Mouse (Mus musculus) neural tube, embryonic 11.5 days (tissue): ENCODE measurements around the gene Zxdc. TPM values are rescaled to one million over a fixed set of nuclear protein-coding genes. Genes with fewer than 3 reads are reported as not detected.
A peak's percentile ranks its signal among the peaks of the same experiment; 100 is the strongest.

Experiments used
- ATAC-seq: fragments of 200-750 bp; cut with Nextera tagmentation; 2 replicates; pipeline ENCODE4 v1.8.0; 2017; ENCODE audit warnings: moderate number of reproducible peaks, mild to moderate bottlenecking, moderate TSS enrichment, moderate library complexity; ENCODE audit not compliant: insufficient read depth, low FRiP score, low TSS enrichment
- DNase-seq: peaks from one replicate; pipeline ENCODE4 v3.0.0-alpha.2; 2015; ENCODE audit warnings: low spot score
- H3K27ac ChIP-seq: fragments of 300-500 bp; sonication (generic); 2 replicates; pipeline ENCODE4 v1.5.1; 2014; ENCODE audit warnings: low read depth, mild to moderate bottlenecking, low read length
- H3K27me3 ChIP-seq: fragments of 300-500 bp; sonication (generic); 2 replicates; pipeline ENCODE4 v1.6.1; 2014; ENCODE audit warnings: mild to moderate bottlenecking, low read length, mixed read lengths; ENCODE audit not compliant: control insufficient read depth, insufficient read depth
- H3K36me3 ChIP-seq: fragments of 300-500 bp; sonication (generic); 2 replicates; pipeline ENCODE4 v1.6.1; 2014; ENCODE audit warnings: mild to moderate bottlenecking, low read length, moderate library complexity, mixed read lengths; ENCODE audit not compliant: control insufficient read depth, insufficient read depth
- H3K4me1 ChIP-seq: fragments of 300-500 bp; sonication (generic); 2 replicates; pipeline ENCODE4 v1.6.1; 2014; ENCODE audit warnings: low read length, mixed read lengths; ENCODE audit not compliant: control insufficient read depth, insufficient read depth
- H3K4me2 ChIP-seq: fragments of 300-500 bp; sonication (generic); 2 replicates; pipeline ENCODE4 v1.6.1; 2014; ENCODE audit warnings: low read depth, mild to moderate bottlenecking, moderate library complexity
- H3K4me3 ChIP-seq: fragments of 300-500 bp; sonication (generic); 2 replicates; pipeline ENCODE4 v1.5.1; 2014; ENCODE audit warnings: low read depth, low read length
- H3K9ac ChIP-seq: fragments of 300-500 bp; sonication (generic); 2 replicates; pipeline ENCODE4 v1.6.1; 2014; ENCODE audit warnings: mild to moderate bottlenecking, low read length
- H3K9me3 ChIP-seq: fragments of 300-500 bp; sonication (generic); 2 replicates; pipeline ENCODE4 v1.6.1; 2016; ENCODE audit warnings: low read length; ENCODE audit not compliant: control insufficient read depth
- WGBS: fragments of 180-500 bp; shearing (Covaris S2); extraction: QIAGEN DNeasy Blood & Tissue Kit; methylation state at CpG from one replicate; pipeline ENCODE4 v1.1.7; 2014; 5-methylcytosine and 5-hydroxymethylcytosine counted together
- polyA plus RNA-seq: library from polyadenylated mRNA; unstranded; fragments of >200 nt; fragmentation: Nextera tagmentation; extraction: Ambion mirVana; gene quantifications from 2 replicates; pipeline ENCODE4 v1.2.1, GENCODE M21; 2014

Gene Zxdc
- polyA plus RNA-seq, 1 experiment from 2014 or later, result 15.1 TPM

DNA sequence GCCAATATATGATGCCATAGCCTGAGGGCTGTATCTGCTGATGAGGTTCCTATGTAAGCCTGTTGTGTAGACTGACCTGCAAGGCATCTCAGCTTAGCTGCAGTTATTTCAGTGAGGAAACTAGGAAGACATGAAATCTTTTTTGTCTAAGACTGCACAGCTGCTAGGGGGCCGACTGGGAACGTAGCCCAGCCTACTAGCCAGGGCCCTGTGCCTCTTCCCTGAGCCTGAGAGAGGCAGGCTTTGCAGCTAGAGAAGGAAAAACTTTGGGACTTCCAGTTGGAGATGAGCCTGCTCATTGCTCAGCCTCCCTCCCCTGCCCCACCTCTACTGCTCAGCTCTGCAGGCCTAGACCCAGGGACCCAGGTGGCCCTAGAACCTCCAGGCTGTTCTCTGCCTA lies 62.2 kb downstream of the Zxdc start:
- Histone ChIP-seq H3K36me3 (no peaks in the 10 kb centered on the region), H3K4me3 (no peak overlapping the region), H3K9ac (no peak overlapping the region), H3K27me3 (no peaks in the 10 kb centered on the region), H3K4me2 (no peak overlapping the region), H3K4me1 (0 out of 2 replicates have a peak, but pooled peaks cover 3% of the 10 kb centered on the region), H3K9me3 (no peaks in the 10 kb centered on the region), H3K27ac (no peak overlapping the region)
- no peak for ATAC-seq
- WGBS, result 76% methylated on average over 2 of the region's 2 CpGs
- DNase-seq, result no peak

DNA sequence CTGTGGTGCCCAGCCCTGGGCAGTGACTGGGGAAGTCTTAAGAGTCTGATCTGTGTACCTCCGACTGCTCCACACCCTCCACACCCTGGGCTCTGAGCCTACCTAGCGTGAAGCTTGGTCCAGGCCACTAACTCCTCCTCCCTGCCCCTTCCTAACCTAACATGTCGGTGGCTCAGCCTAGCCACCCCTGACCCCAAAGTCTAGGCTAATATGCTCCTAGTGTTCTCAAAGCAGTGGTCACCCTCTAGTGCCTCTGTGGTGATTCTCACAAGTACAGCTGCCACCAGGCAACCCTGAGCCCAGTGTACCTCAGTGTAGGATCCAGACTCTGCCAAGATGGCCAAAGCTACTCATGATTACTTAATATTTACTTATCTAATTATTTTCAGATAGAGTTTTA lies 65.4 kb downstream of the Zxdc start:
- no peaks in the 10 kb centered on the region for H3K27me3 ChIP-seq
- H3K36me3 ChIP-seq, result no peaks in the 10 kb centered on the region
- ATAC-seq (0 out of 2 replicates have a peak, but pooled peaks have one; percentile 31), DNase-seq (no peak)
- no peak overlapping the region for H3K4me2 ChIP-seq
- H3K4me1 ChIP-seq, result no peaks in the 10 kb centered on the region
- H3K9me3 ChIP-seq, result no peaks in the 10 kb centered on the region
- WGBS, result 61% methylated on average over 3 of the region's 3 CpGs
- no peak overlapping the region for H3K9ac ChIP-seq
- no peak overlapping the region for H3K4me3 ChIP-seq
- no peak overlapping the region for H3K27ac ChIP-seq

DNA sequence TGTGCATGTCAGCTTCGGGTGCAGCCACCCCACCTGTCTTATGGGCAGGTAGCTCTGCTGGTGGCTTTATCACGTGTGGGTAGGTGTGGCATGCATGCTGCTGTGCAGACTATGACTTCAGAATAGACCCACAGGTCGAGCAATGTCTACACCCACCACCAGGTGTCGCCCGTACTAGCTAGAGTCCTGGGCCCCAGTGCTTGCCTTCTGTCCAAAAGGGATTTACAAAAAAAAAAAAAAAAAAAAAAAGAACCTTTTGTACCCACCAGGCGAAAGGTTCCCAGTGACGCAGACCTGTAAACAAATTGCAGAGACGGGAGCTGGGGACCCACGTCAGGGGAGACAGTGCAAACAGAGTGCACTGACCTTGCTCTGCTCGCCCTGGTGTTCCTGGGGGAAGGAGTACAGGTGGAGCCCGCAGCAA lies 65.9 kb downstream of the Zxdc start:
- Histone ChIP-seq H3K4me3 (no peak overlapping the region), H3K27ac (no peak overlapping the region), H3K27me3 (no peaks in the 10 kb centered on the region), H3K9me3 (no peaks in the 10 kb centered on the region), H3K4me1 (no peaks in the 10 kb centered on the region), H3K4me2 (no peak overlapping the region), H3K36me3 (no peaks in the 10 kb centered on the region), H3K9ac (no peak overlapping the region)
- ATAC-seq, result peak; percentile 69
- peak; percentile 82 for DNase-seq
- 12% methylated on average over 11 of the region's 11 CpGs for WGBS

DNA sequence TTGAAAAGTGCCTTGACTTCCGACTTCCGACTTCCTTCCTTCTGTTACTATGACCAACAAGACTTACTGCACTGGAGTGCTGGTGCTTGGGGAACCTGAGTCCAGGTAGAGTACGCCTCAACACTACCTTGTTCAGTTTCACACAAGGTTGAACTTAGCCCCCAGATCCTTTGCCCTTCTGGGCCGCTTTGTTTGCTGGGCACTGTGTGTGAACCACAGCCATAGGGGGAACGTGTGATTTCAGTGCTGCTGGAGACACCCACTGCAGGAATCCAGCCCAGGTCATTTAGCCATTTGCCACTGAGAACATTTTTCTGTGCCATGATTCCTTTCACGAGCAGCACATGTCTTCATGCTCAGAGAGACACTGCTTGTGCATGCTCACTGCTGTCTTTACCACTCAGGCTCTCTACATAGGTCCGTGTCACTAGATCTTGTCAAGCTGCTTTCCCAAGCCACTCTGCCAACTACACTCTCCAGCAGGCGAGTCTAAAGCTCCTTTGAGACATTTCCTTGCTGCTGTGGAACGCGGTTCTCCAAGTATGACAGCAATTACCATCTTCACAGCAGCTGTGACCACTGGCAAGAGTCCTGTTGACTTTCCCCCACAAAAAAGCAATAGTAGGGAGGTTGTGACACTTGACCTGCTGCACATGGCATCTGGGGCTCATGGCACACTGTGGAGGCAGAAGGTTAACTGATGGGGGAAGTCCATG lies 67.1 kb downstream of the Zxdc start:
- Histone ChIP-seq H3K27me3 (no peaks in the 10 kb centered on the region), H3K4me3 (no peak overlapping the region), H3K9ac (no peak overlapping the region), H3K36me3 (no peaks in the 10 kb centered on the region), H3K27ac (no peak overlapping the region), H3K9me3 (no peaks in the 10 kb centered on the region), H3K4me2 (no peak overlapping the region), H3K4me1 (no peaks in the 10 kb centered on the region)
- ATAC-seq, result no peak
- no peak for DNase-seq
- WGBS, result 84% methylated on average over 10 of the region's 10 CpGs

DNA sequence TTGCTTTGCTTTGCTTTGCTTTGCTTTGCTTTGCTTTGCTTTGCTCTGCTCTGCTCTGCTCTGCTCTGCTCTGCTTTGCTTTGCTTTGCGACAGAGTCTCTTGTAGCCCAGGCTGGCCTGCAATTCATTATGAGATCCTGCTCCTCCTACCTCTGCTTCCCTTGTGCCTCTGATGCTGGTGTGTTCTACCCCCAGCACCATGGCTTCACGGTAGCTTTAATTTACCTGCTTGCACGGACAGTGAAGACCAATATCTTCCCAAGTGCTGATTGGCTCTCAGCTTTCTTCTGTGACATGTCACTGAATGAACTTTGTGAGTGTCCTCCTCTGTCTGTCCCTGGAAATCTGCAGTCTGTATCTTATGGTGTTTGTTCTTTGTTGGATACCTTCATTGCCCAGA lies 67.7 kb downstream of the Zxdc start:
- no peaks in the 10 kb centered on the region for H3K9me3 ChIP-seq
- 93% methylated on average over 3 of the region's 3 CpGs for WGBS
- no peak for ATAC-seq

DNA sequence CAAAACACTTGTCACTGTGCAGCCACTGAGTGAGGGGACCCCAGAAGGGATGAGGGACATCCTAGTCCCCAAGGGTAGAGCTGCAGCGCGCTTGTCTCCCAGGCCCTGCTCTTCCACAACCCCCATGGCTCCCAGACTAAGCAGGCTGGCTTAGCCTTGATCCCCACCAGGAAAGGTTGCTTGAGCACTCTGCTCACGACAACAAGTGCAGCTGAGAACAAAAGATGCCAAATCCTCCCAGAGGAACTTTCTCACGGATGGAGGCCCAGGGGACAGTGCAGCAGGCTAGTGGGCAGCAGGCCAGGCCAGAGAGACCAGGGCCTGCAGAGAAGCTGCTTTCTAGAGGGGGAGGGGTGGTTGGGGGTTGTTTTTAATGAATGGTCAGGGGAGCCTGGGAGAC lies 77.6 kb downstream of the Zxdc start:
- H3K27ac ChIP-seq, result no peak overlapping the region
- H3K4me3 ChIP-seq, result no peak overlapping the region
- H3K9me3 ChIP-seq, result no peaks in the 10 kb centered on the region
- H3K27me3 ChIP-seq, result no peaks in the 10 kb centered on the region
- H3K4me2 ChIP-seq, result no peak overlapping the region
- no peaks in the 10 kb centered on the region for H3K36me3 ChIP-seq
- no peak overlapping the region for H3K9ac ChIP-seq
- ATAC-seq (no peak), DNase-seq (no peak)
- no peaks in the 10 kb centered on the region for H3K4me1 ChIP-seq
- 52% methylated on average over 4 of the region's 4 CpGs for WGBS

More for the DNA sequence above, 67.7 kb downstream of the Zxdc start:
- Histone ChIP-seq H3K9ac (no peak overlapping the region), H3K4me2 (no peak overlapping the region), H3K27ac (no peak overlapping the region), H3K27me3 (no peaks in the 10 kb centered on the region), H3K4me3 (no peak overlapping the region), H3K36me3 (no peaks in the 10 kb centered on the region), H3K4me1 (no peaks in the 10 kb centered on the region)
- DNase-seq, result no peak

DNA sequence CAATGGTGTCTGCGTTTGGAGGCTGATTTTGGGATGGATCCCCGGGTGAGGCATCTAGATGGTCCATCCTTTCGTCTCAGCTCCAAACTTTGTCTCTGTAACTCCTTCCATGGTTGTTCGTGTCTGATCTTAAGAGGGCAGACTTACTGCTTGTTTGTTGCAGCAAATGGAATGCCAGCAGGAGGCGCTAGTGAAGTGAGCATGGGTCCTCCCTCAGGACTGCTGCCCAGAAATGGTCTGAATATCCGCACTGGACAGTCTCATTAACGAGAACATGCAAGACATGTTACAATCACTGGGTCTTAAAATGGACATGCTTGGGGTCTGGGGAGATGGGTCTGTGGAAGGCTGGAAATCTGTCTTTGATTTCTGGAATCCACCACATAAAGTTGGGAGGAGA lies 80.9 kb downstream of the Zxdc start:
- H3K9ac ChIP-seq, result no peak overlapping the region
- H3K9me3 ChIP-seq, result no peaks in the 10 kb centered on the region
- no peaks in the 10 kb centered on the region for H3K27me3 ChIP-seq
- DNase-seq, result peak; percentile 70
- no peak overlapping the region for H3K27ac ChIP-seq
- no peaks in the 10 kb centered on the region for H3K4me1 ChIP-seq
- H3K4me3 ChIP-seq, result no peak overlapping the region
- WGBS, result 38% methylated on average over 7 of the region's 7 CpGs
- H3K4me2 ChIP-seq, result no peak overlapping the region
- no peak for ATAC-seq
- no peaks in the 10 kb centered on the region for H3K36me3 ChIP-seq

DNA sequence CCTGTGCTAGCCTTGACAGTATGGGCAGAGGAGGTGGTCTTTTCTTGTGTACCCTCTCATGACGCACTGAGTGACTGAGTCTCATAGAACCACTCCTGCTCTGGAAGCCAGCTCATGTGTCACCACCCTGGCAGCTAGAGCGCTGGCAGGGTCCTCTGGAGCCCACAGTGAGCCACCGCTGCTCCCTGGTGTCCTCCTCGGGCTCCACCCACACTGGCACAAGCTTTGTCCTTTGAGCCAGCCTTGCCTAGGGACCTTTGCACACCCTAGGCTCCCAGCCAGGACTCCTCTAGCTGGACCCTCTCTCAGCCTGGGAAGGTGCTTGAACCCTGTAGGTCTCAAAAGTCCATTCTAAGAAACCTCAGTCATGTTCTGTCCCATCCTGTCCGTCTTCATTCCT lies 81.4 kb downstream of the Zxdc start:
- H3K4me3 ChIP-seq, result no peak overlapping the region
- DNase-seq (no peak), ATAC-seq (no peak)
- H3K9ac ChIP-seq, result no peak overlapping the region
- H3K27ac ChIP-seq, result no peak overlapping the region
- 86% methylated on average over 5 of the region's 5 CpGs for WGBS
- H3K4me1 ChIP-seq, result no peaks in the 10 kb centered on the region
- no peaks in the 10 kb centered on the region for H3K9me3 ChIP-seq
- H3K4me2 ChIP-seq, result no peak overlapping the region
- H3K27me3 ChIP-seq, result no peaks in the 10 kb centered on the region
- H3K36me3 ChIP-seq, result no peaks in the 10 kb centered on the region

DNA sequence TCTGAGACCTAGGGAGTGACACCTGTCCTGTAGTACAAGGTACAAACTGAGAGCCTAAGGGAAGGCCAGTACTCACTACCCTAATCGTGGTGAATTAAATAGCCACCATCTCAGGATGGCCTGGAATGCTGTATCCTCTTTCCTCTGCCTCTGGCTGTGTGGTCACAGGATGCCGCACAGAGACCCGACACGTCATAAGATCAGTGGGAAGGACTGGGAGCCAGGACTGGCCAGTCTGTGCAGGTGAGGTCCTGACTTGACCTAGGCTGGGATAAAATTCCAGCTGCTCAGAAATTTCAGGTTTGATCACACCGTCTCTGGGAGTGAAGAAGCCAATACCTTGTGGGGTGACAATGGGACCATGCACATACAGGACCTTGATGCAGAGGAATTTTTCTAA lies 82.2 kb downstream of the Zxdc start:
- 91% methylated on average over 5 of the region's 5 CpGs for WGBS
- Histone ChIP-seq H3K27me3 (no peaks in the 10 kb centered on the region), H3K36me3 (no peaks in the 10 kb centered on the region), H3K27ac (no peak overlapping the region), H3K4me2 (no peak overlapping the region), H3K9ac (no peak overlapping the region), H3K9me3 (no peaks in the 10 kb centered on the region), H3K4me1 (no peaks in the 10 kb centered on the region), H3K4me3 (no peak overlapping the region)
- DNase-seq (no peak), ATAC-seq (no peak)
